Mouse (Mus musculus) ES-E14 (cell line): ENCODE measurements around the gene Lcn6.

ENCODE experiments used
- CHD2 ChIP-seq: IDR thresholded peaks from 2 replicates; pipeline ENCODE4 v1.6.1; 2014; ENCODE audit warnings: mild to moderate bottlenecking, low read depth, low read length, inconsistent platforms
- HCFC1 ChIP-seq: IDR thresholded peaks from 2 replicates; pipeline ENCODE4 v1.6.1; 2012; ENCODE audit warnings: low read length, inconsistent platforms, borderline replicate concordance; ENCODE audit not compliant: insufficient read depth
- MAFK ChIP-seq: IDR thresholded peaks from 2 replicates; pipeline ENCODE4 v1.6.1; 2014; ENCODE audit warnings: mild to moderate bottlenecking, low read depth, low read length, inconsistent platforms; ENCODE audit not compliant: insufficient read depth
- ZC3H11A ChIP-seq: IDR thresholded peaks from 2 replicates; pipeline ENCODE4 v1.6.1; 2012; ENCODE audit warnings: low read depth, mild to moderate bottlenecking, inconsistent platforms, low read length, borderline replicate concordance
- ZNF384 ChIP-seq: IDR thresholded peaks from 2 replicates; pipeline ENCODE4 v1.6.1; 2012; ENCODE audit warnings: low read depth, low read length, inconsistent platforms

DNA sequence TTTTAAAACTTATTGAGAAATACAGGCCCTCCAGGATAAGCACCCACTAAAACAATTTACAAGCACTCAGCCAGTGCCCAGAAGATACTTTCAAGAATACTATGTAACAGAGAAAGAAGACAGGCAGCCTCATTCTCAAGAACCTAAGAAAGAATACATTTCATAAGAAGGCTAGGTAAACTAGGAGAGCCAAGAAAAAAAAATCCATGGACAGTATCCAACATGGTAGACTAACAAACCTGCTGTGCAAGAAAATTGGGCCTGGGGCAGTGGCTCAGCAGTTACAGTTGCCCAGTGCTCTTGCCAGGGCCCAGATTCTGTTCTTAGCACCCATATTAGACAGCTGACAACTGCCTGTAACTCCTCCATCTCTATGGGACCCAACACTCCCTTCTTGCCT is 40.6 kb downstream of the Lcn6 start:
- TF ChIP-seq ZC3H11A (no peak), MAFK (no peak), HCFC1 (no peak), ZNF384 (no peak), CHD2 (no peak)
